Mouse (Mus musculus) thymus, postnatal 25 days (tissue): ENCODE measurements around the gene Gm20683.
A peak's percentile ranks its signal among the peaks of the same experiment; 100 is the strongest.
"Not testable (repeated sequence)": the region's sequence is repeated elsewhere in the genome, so short reads cannot be mapped to it uniquely, and the experiment has no call there.

Experiments used
- DNase-seq: peaks from one replicate; pipeline ENCODE4 v3.0.0; 2022

The Gm20683 gene

DNA sequence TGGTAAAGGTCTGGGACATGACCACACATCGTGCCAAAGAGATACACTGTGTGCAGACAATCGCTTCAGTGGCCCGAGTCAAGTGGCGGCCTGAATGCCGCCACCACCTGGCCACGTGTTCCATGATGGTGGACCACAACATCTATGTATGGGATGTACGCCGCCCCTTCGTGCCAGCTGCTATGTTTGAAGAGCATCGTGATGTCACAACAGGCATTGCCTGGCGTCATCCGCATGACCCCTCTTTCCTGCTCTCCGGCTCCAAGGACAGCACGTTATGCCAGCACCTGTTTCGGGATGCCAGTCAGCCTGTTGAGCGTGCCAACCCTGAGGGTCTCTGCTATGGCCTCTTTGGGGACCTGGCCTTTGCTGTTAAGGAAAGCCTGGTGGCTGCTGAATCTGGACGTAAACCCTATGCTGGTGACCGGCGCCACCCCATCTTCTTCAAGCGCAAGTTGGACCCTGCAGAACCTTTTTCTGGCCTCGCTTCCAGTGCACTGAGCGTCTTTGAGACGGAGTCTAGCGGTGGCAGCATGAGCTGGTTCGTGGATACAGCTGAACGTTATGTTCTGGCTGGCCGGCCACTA lies 15.5 kb downstream of the Gm20683 start:
- no peak for DNase-seq

DNA sequence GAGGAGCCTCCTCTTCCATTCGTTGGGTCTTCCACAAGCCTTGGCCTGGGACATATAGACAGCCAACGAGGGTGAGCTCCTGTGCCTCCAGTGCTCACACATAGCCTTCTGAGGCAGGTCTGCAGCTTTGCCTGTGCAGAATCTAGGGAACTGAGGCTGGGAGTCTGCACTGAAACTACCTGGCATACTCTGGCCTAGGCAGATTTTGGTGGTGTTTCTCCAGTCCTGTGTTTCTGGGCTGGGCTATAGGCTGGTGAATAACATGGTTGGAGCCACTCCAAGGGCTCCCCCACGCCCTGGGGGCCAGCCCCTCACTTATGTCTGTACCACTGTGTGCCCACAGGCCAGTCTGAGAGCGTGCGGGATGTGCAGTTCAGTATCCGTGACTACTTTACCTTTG lies 16.3 kb downstream of the Gm20683 start:
- no peak for DNase-seq

DNA sequence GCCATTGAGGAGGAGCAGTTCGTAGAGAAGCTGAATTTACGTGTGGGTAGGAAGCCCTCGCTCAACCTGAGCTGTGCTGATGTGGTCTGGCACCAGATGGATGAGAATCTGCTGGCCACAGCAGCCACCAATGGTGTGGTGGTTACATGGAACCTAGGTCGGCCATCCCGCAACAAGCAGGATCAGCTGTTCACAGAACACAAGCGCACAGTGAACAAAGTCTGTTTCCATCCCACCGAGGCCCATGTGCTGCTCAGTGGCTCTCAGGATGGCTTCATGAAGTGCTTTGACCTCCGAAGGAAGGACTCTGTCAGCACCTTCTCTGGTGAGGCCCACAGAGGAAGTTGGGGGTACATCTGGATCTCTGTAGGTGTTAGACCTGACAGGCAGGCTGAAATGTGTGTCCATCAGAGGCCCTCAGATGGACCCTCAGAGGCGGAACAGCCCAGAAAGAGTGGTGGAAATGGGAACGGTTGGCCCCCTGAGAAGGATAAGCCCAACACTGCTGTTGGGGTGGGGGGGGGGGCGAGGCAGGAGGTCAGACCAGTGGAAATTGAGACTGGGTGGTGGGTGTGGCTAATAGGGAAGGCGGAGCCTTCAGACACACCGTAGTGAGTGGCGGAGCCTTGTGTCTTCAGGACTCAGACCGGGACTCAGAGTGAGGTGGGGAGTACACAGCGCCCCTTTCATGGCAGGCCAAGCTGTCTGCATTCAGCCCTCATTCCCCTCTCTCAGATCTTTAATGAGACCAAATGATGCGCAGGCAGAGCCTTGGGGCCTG lies 17.0 kb downstream of the Gm20683 start:
- no peak for DNase-seq

DNA sequence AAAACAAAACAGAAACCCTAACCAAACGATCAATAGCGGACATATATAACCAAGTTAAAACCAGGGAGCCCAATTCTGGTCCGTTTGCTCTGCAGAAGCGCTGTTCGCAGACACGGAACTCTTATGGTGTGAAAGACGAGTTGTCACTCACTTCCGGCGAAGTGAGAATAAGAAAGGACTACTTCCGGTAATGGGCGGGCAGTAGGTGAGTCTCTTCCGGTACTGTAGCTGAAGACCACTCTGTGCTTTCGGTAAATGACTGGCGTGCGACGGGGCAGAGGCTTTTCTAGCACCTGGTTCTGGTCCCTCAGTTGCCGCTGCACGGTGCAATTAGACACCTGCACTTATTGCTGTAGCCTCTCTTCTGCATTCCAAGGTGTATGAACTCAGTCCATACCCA lies 18.1 kb downstream of the Gm20683 start, which contains the start of gene Wdr24:
Gene Wdr24 (plus strand): TSS at position 176 of the 400 bp plus-strand sequence.
- DNase-seq, result peak; percentile 83

DNA sequence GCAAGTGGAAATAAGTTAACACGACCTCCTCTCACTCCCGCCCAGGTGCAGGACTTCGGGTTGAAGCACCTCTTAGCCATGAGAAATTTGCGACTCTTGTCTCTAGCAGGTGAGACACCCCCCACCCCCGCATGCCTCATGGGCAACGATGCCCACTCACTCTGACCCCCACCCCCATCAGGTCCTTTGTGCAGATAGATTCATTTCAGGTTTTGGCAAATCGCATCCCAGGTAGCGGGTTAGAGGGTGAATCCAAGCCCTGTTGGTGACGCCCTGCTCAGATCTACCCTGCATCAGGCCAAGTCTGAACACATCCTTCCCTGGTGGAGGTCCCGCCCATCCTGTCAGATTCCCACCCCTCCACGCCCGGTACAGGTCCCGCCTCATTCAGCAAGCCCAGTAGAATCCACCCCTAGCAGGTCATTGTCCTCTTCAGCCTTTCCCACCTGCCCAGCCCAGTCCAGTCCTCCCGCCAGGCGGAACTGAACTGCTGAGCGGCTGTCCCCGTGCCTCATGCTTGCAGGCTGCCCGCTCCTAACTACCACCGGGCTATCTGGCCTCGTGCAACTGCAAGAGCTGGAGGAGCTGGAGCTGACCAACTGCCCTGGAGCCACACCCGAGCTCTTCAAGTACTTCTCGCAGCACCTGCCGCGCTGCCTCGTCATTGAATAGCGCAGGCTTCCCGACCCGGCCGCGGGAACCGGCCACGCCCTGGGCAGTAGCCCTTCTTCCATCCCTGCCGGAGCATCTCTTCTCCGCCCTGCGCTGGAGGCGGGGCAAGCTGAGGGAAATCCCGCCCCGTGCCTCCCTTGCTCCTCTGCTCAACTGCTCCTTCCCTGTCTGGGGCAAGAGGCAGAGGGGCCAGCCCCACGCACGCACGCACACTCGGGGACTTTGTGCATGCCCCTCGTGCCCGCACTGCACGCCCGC lies 22.4 kb downstream of the Gm20683 start:
- no peak for DNase-seq

DNA sequence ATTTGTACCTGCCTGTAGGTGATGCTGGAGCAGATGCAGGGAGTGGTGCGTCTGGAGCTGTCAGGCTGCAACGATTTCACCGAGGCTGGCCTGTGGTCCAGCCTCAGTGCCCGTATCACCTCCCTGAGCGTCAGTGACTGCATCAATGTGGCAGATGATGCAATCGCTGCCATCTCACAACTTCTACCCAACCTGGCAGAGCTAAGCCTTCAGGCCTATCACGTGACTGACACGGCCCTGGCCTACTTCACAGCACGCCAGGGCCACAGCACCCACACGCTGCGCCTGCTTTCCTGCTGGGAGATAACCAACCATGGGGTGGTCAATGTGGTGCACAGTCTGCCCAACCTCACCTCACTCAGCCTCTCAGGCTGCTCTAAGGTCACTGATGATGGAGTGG lies 23.9 kb downstream of the Gm20683 start:
- no peak for DNase-seq

DNA sequence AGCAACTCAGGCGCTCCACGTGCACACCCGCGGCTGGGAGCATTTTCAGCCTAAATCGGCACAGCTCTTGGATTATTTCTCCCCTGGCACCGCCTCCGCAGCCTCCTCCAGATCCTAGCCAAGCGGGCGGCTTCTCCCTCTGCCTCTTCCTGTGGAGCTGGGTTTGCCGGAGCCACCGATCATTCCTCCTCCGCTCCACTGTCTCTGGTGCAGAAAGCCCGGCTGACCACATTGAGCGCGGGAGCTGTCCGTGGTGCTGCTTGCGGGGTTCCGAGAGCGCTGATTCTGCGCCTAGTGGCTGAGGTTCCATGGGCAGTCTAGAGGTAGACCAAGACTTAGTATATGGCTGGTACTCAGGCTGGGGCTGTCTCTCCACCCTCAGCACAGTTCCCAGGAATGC lies 28.1 kb downstream of the Gm20683 start:
- peak; percentile 80 for DNase-seq

DNA sequence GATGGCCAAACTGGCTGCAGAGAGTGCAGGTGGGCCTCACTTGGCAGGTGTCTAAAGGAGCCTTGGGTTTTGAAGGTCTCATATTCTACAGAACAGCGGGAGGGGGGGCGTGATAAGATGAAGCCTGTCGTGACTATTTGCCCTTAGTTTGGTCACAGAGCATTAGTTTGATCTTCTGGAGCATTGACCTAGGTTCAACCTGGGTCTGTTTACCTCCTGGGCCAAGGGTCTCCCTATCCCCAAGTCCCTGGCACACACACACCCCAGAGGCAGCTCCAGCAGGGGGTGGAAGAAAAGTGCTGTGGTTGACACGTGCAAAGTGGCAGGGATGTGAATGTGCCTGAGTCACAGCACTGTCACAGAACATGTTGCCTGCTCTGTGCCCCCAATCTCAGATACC lies 30.7 kb downstream of the Gm20683 start:
- DNase-seq, result no peak

DNA sequence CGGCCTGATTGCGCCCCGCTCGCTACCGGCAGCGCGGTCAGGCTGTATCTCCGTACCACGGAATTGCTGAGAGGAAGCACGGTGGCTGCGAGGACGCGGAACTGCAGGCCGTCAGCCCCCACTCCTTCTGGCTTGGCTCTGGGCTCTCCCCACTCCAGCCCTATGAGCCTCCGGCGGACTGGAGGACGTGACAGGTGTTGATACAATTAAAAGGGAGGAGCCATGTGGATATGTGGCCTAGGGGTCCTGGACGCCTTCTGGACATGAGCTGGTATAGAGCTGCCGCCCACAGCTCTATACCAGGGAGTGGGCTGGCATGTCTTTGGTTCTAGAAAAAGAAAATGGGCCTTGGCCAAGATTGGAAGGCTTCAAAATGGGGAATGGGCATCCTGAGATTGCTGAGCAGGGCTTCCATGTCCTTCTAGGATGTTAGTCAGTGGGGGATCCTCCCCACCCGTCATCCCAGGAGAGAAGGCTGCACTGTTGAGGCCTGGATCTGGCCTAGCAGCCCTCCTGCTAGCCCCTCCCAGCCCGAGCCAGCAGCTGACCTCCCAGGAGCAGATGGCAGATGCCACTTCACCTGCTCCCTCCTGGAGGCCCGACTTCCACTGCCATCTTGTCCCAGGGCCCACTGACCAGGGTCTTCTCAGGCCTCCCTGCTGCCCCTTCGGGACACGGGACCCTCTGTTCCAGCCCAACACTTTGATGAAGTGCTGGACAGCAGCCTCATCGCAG lies 31.8 kb downstream of the Gm20683 start:
- no peak for DNase-seq

DNA sequence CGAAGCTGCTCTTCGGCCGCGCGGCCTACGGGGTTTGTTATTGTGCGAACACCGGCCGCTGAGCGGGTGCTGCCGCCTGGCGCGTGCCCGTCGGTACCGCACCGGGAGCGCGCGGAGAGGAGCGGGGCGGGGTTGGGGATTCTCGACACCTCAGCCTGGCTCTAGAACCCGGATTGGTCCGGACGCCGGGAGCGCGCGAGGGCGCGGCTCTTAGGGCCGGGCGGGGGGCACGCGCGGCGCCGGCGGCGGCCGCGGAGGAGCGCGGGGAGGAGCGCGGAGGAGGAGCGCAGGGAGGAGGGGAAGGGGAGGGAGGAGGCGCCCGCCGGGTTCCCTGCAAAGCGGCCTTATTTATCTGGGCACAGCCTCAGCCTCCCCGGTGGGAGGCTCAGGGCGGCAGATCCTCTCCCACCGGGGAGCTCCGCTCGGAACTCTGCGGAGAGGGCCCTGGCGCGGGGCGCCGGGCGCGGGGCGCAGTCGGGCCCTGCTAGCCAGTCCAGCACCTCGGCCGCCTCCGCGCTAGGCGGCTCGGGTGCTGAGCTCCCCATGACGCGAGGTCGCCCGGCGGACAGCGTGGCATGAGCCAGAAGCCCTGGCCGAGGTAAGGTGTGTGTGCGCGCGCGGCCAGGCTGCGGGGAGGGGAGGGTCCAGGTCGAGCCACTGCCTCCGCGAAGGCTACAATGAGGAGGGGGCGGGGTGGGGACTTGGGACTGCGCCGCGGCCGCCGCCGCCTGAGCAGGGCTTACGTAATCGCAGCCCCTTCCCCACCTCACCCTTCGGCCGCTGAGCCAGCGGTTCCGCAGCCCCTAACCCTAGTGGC lies 32.6 kb downstream of the Gm20683 start, which contains the start of gene Fbxl16:
Gene Fbxl16 (plus strand): TSS at position 297 of the 817 bp plus-strand sequence.
- DNase-seq, result no peak

DNA sequence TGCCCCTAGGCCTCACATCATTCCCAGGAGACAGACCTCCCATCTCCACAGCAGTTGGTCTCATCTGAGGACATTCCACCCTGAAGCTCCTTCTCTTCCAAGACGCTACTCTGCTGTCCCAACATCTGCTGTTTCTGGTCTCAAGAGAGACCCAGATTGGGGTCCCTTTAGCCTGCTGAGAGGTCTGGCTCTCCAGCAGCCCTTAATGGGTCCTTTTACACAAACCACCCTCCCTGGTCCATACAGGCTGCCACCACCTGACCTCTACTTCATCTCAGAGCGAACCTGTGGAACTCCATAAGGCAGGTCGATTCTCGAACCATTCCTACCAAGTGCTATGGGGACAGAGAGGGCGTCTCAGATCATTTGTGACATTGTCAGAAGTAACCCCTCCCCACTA lies 33.5 kb downstream of the Gm20683 start:
- DNase-seq, result no peak

DNA sequence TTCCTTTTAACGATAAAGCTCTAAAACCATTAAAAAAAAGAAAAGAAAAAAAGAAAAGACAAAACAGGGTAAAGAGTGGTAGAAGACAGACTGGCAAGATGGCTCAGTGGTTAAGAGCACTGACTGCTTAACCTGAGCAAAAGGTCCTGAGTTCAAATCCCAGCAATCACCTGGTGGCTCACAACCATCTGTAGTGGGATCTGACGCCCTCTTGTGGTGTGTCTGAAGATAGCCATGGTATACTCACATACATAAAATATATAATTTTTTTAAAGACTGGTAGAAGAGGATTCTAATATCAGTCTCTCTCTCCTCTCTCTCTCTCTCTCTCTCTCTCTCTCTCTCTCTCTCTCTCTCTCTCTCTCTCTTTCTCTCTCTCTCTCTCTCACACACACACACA lies 34.1 kb downstream of the Gm20683 start:
- not testable (repeated sequence) for DNase-seq

DNA sequence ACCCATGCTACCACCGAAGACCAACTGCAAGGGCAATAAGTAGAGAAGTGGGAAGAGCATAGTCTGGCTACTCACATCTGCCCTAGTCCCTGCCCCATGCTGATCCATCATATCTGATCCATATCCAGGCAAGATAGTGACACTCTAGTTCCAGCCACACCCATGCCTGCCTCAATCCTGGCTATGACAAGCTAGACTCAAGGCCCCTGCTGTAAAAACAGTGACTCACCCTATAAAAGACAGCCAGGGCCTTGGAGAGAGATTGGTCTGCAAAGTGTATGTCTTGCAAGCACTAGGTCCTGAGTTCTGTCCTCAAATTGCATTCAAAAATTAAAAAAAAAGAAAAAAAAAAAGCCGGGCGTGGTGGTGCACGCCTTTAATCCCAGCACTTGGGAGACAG lies 35.1 kb downstream of the Gm20683 start:
- no peak for DNase-seq

DNA sequence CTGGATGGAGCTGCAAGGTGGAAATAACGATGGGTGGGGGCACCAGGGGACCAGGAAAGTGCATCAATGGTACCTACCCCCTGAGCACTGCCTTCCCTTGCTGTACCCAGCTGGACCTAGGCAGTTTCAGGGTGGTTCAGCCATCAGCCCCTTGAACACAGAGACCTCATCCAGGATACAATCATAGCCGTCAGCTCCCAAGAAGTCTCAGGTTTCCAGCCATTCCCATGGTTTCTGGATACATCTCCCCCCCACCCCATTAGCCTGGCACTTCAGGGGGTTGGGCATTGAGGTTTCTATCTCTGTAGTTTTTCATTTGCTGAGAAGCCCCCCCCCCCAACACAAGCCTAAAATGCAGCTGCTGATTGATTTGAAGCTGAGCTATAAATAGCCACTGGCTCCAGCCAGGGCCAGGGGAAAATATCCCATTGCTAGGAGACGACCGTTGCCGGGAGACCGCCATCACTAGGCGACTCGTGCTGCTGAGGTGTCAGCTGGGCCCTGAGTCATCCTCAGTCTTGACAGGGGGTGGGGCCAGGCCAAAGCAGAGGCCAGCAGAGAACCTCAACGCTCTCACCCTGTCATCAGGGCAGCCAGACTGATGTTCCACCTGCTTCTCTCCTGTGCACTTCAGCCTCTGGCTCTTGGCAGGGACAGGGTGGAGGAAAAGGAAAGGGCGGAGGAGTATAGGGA lies 38.6 kb downstream of the Gm20683 start:
- no peak for DNase-seq

DNA sequence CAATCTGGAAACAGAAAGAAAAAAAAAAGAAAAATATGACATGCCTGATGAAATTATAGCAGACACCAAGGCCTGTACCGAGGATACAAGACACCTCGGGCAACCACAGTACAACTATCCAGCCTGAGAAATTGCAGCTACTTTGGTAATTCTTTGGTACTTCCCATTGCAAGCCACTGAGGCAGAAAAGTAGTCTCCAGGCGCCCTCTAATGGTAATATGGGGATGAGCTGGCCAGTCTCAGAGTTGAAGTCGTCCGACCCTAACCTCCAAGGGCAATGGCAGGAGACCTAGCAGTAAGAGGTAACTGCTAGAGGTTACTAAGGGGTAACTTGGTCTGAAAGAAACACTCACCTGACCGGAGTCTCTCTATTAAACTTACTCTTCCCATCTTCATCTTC lies 40.5 kb downstream of the Gm20683 start:
- peak; percentile 77 for DNase-seq

DNA sequence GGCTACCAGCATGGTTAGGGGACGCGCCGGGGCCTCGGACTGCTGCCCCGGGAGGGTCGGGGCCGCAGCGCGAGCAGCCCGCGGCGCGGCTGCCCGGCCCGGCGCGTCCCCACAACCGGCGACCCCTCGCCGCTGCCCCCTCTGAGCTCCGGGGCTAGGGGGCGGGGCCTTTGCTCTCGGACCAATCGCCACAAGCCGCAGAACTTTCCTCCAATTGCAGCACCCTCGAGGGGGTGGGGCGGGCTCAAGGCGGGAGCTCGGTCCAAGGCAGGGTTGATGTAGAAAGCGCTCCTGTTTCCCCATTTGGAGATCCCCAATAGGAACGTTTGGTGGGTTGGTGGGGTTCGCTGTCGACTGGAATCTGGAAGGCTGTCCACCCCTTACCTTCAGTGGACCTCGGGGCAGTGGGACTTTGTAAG lies 44.6 kb downstream of the Gm20683 start, which contains the start of gene Metrn:
Gene Metrn (minus strand): TSS at position 186 of the 419 bp plus-strand sequence.
- DNase-seq, result peak; percentile 94

DNA sequence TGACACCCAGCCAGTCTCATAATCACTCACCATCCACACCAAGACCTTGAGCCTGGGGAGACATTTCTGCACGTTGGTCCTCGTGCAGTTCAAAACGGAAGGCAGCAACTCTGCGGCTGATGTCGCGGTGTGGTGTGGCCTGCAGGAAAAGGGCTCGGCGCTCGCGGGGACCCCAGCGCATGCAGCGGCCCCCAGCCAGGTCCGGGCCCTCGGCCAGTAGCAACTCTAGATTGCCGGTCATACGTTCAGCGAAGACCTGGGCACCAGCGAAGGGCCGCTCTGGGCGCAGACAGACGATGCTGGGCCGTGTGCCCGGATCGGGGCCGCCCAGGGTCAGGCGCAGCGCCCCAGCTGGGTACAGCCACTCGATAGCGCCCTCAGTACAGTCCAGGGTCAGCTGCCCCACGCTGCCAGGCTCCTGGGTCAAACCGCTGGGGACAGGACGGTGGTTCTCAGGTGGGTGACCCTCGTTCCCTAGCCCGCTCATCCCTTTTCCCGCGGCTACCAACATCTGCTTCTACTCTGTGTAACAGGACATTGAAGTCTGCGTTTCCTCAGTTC lies 45.3 kb downstream of the Gm20683 start:
- DNase-seq, result peak; percentile 31

DNA sequence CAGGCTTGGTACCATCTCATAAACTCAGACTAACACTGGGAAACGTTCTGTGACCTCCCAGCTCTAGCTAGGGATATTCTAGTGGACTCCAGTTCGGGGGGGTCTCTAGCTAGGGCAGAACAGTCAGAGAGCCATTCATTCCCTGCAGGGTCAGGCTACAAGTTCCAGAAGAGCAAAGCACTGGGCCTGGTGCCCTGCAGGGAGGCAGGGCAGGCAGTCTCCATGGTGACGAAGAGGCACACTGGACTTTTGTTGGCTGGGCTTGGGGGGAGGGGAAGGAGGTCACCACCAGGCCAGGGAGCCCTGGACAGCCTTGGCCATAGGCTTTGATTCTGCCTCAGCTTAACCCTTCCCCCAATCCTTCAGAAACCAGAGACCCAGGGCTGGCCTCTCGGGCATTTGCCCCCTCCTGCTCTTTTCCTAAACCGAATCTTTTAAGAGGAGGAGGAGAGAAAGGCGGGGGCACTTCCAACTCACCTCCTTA lies 45.9 kb downstream of the Gm20683 start, which contains the start of gene AC134908.4:
Gene AC134908.4 (minus strand): TSS at position 51 of the 484 bp plus-strand sequence.
- DNase-seq, result no peak

DNA sequence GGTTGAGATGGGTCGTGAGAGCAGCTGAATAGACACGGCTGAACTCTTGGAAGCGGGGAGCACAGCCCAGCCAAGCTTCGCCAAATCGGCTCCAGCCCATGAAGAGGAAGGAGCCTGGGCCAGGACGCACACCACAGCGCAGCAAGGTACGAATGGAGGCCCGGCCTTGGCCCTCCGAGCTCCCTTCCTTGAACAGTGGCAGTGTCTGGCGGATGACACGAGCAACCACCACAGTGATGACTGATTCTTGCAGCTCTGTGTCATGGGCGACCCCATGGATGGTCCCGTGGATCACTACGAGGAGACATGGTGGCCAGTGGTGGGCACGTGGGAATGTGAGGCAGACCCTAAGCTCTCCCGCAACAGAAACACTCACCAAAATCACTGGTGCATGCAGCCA lies 46.6 kb downstream of the Gm20683 start:
- no peak for DNase-seq

DNA sequence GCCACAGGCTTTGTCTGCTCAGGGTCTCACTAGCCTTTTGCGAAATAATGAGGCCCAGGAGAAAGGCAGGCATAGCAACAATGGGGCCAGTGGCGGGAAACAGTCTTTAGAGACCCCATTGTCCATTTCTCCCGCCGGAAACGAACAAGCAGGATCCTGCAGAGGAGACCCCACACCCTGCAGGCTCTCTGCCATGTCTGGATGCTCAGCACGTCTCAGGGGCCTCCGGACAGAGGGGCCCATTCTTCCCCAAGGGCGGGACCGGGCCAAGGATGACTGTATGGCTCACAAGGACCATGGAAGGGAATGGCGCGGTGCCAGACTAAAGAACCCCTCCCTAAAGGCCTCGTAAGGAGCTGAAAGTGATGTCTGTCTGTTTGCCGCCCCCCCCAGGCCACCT lies 47.4 kb downstream of the Gm20683 start:
- DNase-seq, result no peak
